Mouse (Mus musculus): ENCODE data around the gene Pde9a.

DNA sequence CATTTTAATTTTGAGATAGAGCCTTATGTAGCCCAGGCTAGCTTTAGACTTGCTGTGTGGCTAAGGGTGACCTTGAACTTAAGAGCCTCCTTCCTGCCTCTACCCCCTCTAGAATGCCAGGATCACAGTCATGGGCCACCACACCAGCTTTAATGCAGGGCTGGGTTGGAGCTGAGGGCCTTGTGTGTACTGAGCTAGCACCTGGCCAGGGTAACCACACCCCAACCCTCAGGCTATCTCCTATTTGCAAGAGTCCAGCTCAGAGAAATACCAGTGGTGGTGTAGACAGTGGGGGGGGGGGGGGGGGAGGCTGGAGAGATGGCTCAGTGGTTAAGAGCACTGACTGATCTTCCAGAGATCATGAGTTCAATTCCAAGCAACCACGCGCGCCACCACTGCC, 139.8 kb downstream of the Pde9a start:
- no peak for TF ChIP-seq CTCF (IDR thresholded peaks at IDR 0.05; ENCODE audit: insufficient read depth, low read depth, low read length)
- no peak for TF ChIP-seq POLR2A (IDR thresholded peaks at IDR 0.05; ENCODE audit: insufficient read depth, low read depth, low read length)
